Mouse (Mus musculus) myocyte (in vitro differentiated cells): Measurements from ENCODE around the gene Zmat3. TPM values are rescaled to one million over a fixed set of nuclear protein-coding genes. Genes with fewer than 3 reads are reported as not detected.

Experiments
- H3K27me3 ChIP-seq: one replicate; pipeline ENCODE4 v1.6.1; 2011; ENCODE audit not compliant: control insufficient read depth, insufficient read depth, insufficient read length
- H3K36me3 ChIP-seq: one replicate; pipeline ENCODE4 v1.6.1; 2011; ENCODE audit not compliant: control insufficient read depth, insufficient read depth
- H3K4me2 ChIP-seq: one replicate; pipeline ENCODE4 v1.6.1; 2011; ENCODE audit warnings: low read depth, control low read depth
- H3K4me3 ChIP-seq: one replicate; pipeline ENCODE4 v1.5.1; 2011; ENCODE audit warnings: mild to moderate bottlenecking, control low read depth, moderate library complexity
- H3K79me2 ChIP-seq: one replicate; pipeline ENCODE4 v1.6.1; 2011; ENCODE audit not compliant: control insufficient read depth, insufficient read depth
- H3ac ChIP-seq: one replicate; pipeline ENCODE4 v1.6.1; 2011; ENCODE audit not compliant: control insufficient read depth, insufficient read length
- CEBPB ChIP-seq: IDR thresholded peaks from 2 replicates; pipeline ENCODE4 v1.6.1; 2011; ENCODE audit warnings: mild to moderate bottlenecking, moderate library complexity; ENCODE audit not compliant: poor library complexity, insufficient read depth, severe bottlenecking
- E2F4 ChIP-seq: IDR thresholded peaks from one replicate; pipeline ENCODE4 v1.6.1; 2011; ENCODE audit warnings: mild to moderate bottlenecking, control low read depth, moderate library complexity; ENCODE audit not compliant: insufficient read depth
- MAX ChIP-seq: IDR thresholded peaks from one replicate; pipeline ENCODE4 v1.6.1; 2011; ENCODE audit warnings: low read depth, mild to moderate bottlenecking, control low read depth
- MYOD1 ChIP-seq, 3 experiments: IDR thresholded peaks; one replicate each; pipeline ENCODE4 v1.6.1; 2011; ENCODE audit warnings: control low read depth in 2 of 3, low read depth in 2 of 3, mild to moderate bottlenecking in 2 of 3, moderate library complexity in 1 of 3; ENCODE audit not compliant: insufficient read length in 2 of 3, control insufficient read depth in 1 of 3
- MYOG ChIP-seq, 3 experiments: IDR thresholded peaks; one replicate each; pipeline ENCODE4 v1.6.1; 2011; ENCODE audit warnings: control low read depth in 2 of 3, low read depth in 2 of 3, mild to moderate bottlenecking in 2 of 3; ENCODE audit not compliant: insufficient read length in 2 of 3, control insufficient read depth in 1 of 3, insufficient read depth in 1 of 3
- POLR2A ChIP-seq: IDR thresholded peaks from one replicate; pipeline ENCODE4 v1.6.1; 2011; ENCODE audit warnings: low read depth, mild to moderate bottlenecking, control low read depth, moderate library complexity; ENCODE audit not compliant: insufficient read length
- POLR2AphosphoS2 ChIP-seq: IDR thresholded peaks from one replicate; pipeline ENCODE4 v1.6.1; 2011; ENCODE audit warnings: low read depth, control low read depth; ENCODE audit not compliant: insufficient read length
- REST ChIP-seq: IDR thresholded peaks from one replicate; pipeline ENCODE4 v1.6.1; 2011; ENCODE audit warnings: mild to moderate bottlenecking, control low read depth, moderate library complexity; ENCODE audit not compliant: insufficient read depth, insufficient read length
- SRF ChIP-seq: IDR thresholded peaks from one replicate; pipeline ENCODE4 v1.6.1; 2011; ENCODE audit warnings: low read depth; ENCODE audit not compliant: control insufficient read depth, insufficient read length
- TCF12 ChIP-seq: IDR thresholded peaks from one replicate; pipeline ENCODE4 v1.6.1; 2011; ENCODE audit warnings: mild to moderate bottlenecking, control low read depth; ENCODE audit not compliant: poor library complexity, insufficient read depth, severe bottlenecking
- TCF3 ChIP-seq: IDR thresholded peaks from one replicate; pipeline ENCODE4 v1.6.1; 2011; ENCODE audit warnings: low read depth, control low read depth; ENCODE audit not compliant: insufficient read length
- USF1 ChIP-seq: IDR thresholded peaks from one replicate; pipeline ENCODE4 v1.6.1; 2011; ENCODE audit warnings: low read depth, mild to moderate bottlenecking, control low read depth, moderate library complexity
- polyA plus RNA-seq: library from polyadenylated mRNA; unstranded; fragments of >200 nt; fragmentation: generic; extraction: Trizol; gene quantifications from one replicate; pipeline ENCODE4 v1.2.1, GENCODE M21; 2012; ENCODE audit warnings: missing spikeins

The Zmat3 gene
- polyA plus RNA-seq, 1 experiment, result 13.0 TPM

DNA sequence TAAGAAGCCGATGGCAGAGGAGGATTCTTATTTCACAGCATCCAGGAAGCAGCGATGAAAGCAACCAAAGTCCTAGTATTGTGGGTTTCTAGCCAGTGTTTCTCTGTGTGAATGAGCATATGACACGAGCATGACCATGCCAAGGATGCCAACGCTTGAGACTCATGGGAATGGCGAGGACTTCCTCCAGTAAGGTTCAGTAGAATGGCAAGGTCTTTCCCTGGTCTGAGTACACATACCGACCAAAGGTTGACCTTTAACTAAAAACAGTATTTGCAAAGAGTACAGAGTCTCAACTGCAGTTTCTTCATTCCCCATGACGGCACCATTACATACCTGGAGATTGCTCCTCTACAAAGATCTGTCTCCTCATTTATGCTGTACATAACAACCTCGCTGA is 28.2 kb upstream of the Zmat3 start:
- peaks cover 15% of the 10 kb centered on the region for H3K79me2 ChIP-seq
- TF ChIP-seq SRF (no peak), TCF3 (no peak), POLR2A (no peak), CEBPB (no peak), MYOD1 (IDR thresholded peaks at IDR 0.05; ENCODE audit: control insufficient read depth in 1 of 3, insufficient read length in 2 of 3, low read depth in 2 of 3) (no peak), POLR2AphosphoS2 (no peak), TCF12 (no peak), MYOG (IDR thresholded peaks at IDR 0.05; ENCODE audit: control insufficient read depth in 1 of 3, insufficient read depth in 1 of 3, insufficient read length in 2 of 3, low read depth in 2 of 3) (no peak), E2F4 (no peak), MAX (no peak), USF1 (no peak), REST (no peak)
- no peak overlapping the region for H3ac ChIP-seq
- H3K4me2 ChIP-seq, result no peak overlapping the region
- no peaks in the 10 kb centered on the region for H3K36me3 ChIP-seq
- H3K4me3 ChIP-seq, result no peak overlapping the region
- H3K27me3 ChIP-seq, result no peaks in the 10 kb centered on the region

DNA sequence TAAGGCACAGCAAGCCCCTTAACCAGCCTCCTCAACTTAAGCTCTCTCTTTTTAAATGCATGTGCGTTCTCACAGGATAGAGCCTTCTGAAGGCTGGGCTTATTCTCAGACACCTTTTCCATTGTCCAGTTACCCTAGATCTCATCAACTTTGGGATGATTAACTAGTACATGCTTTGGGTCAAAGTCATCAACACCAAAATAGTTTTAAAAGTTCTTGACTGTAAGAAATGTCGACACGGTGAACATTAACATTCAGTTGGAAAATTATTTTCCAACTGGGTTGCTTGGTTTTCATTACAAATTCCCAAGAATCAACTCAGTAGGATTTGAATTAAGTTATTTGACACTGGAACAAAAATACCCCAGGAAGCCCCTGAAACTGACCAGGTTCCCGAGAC is 27.0 kb upstream of the Zmat3 start:
- Histone ChIP-seq H3ac (no peak overlapping the region), H3K4me2 (no peak overlapping the region), H3K36me3 (no peaks in the 10 kb centered on the region), H3K4me3 (no peak overlapping the region), H3K79me2 (peaks cover 3% of the 10 kb centered on the region), H3K27me3 (no peaks in the 10 kb centered on the region)
- TF ChIP-seq USF1, result no peak
- TF ChIP-seq MYOG (IDR thresholded peaks at IDR 0.05; ENCODE audit: control insufficient read depth in 1 of 3, insufficient read depth in 1 of 3, insufficient read length in 2 of 3, low read depth in 2 of 3), result no peak
- TF ChIP-seq MYOD1 (IDR thresholded peaks at IDR 0.05; ENCODE audit: control insufficient read depth in 1 of 3, insufficient read length in 2 of 3, low read depth in 2 of 3), result no peak
- TF ChIP-seq E2F4, result no peak
- no peak for TF ChIP-seq CEBPB
- TF ChIP-seq REST, result no peak
- TF ChIP-seq TCF3, result no peak
- TF ChIP-seq SRF, result no peak
- no peak for TF ChIP-seq MAX
- no peak for TF ChIP-seq TCF12
- TF ChIP-seq POLR2A, result no peak

DNA sequence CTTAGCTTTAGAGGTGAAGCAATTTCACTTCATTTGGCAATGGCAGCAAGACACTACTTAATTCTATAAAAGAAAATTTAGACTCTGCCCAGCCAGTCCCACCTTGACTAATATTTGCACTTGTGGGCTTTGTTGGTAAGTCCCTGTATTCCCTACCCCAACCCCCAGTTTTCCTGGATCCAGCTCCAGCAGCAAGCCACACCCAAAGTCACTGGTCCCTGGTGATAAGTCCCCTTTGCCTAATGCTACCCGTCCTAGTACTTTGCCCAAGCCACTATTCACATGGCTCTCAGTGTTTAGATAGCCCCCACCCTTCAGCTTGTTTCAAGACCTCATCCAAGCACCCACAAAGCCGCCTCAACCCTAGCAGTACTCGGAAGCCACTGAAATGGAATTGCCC is 15.7 kb upstream of the Zmat3 start:
- Histone ChIP-seq H3ac (no peak overlapping the region), H3K4me2 (no peak overlapping the region), H3K4me3 (no peak overlapping the region), H3K79me2 (no peaks in the 10 kb centered on the region), H3K36me3 (no peaks in the 10 kb centered on the region), H3K27me3 (no peaks in the 10 kb centered on the region)
- TF ChIP-seq TCF12 (no peak), CEBPB (no peak), MAX (no peak), POLR2AphosphoS2 (no peak), TCF3 (no peak), E2F4 (no peak), USF1 (no peak), MYOD1 (IDR thresholded peaks at IDR 0.05; ENCODE audit: control insufficient read depth in 1 of 3, insufficient read length in 2 of 3, low read depth in 2 of 3) (no peak), MYOG (IDR thresholded peaks at IDR 0.05; ENCODE audit: control insufficient read depth in 1 of 3, insufficient read depth in 1 of 3, insufficient read length in 2 of 3, low read depth in 2 of 3) (no peak), POLR2A (no peak), REST (no peak), SRF (no peak)

DNA sequence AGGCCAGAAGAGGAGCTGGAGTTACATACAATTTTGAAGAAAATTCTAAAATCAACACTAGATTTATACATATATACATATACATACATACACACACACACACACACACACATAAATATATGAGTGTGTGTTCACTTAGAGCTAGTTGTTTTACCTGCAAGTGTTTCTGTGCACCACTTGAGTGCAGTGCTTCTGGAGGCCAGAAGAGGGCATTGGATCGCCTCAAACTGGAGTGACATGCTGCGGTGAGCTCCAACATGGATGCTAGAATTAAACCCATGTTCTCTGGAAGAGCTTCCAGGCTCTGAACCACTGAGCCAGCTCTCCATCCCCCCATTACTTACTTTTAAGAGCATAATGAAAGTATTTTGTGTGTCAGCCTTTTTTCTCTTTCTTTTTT is 14.1 kb upstream of the Zmat3 start:
- H3K4me2 ChIP-seq, result no peak overlapping the region
- H3K36me3 ChIP-seq, result no peaks in the 10 kb centered on the region
- H3K79me2 ChIP-seq, result no peaks in the 10 kb centered on the region
- H3K4me3 ChIP-seq, result no peak overlapping the region
- no peaks in the 10 kb centered on the region for H3K27me3 ChIP-seq
- TF ChIP-seq E2F4 (no peak), MAX (no peak), REST (no peak), POLR2A (no peak), TCF12 (no peak), TCF3 (no peak), MYOG (IDR thresholded peaks at IDR 0.05; ENCODE audit: control insufficient read depth in 1 of 3, insufficient read depth in 1 of 3, insufficient read length in 2 of 3, low read depth in 2 of 3) (no peak), MYOD1 (IDR thresholded peaks at IDR 0.05; ENCODE audit: control insufficient read depth in 1 of 3, insufficient read length in 2 of 3, low read depth in 2 of 3) (no peak), SRF (no peak), POLR2AphosphoS2 (no peak), USF1 (no peak), CEBPB (no peak)
- no peak overlapping the region for H3ac ChIP-seq
